Mouse (Mus musculus): ENCODE measurements around the gene Ormdl2. TPM values are rescaled to one million over a fixed set of nuclear protein-coding genes. Genes with fewer than 3 reads are reported as not detected.
"Not testable (repeated sequence)": the region's sequence is repeated elsewhere in the genome, so short reads cannot be mapped to it uniquely, and the experiment has no call there.

Gene Ormdl2
- polyA plus RNA-seq, 1 experiment from 2014 or later, result 63.7 TPM

GRCm38 (mm10) chr10:128823087-128823486, 1.6 kb upstream of the Ormdl2 start:
- 78% methylated on average over 4 of the region's 4 CpGs for WGBS
- peak overlapping the region; percentile 92 for H3K4me3 ChIP-seq

GRCm38 (mm10) chr10:128822135-128822534, 690 bp upstream of the Ormdl2 start:
- Histone ChIP-seq H3K9me3 (no peaks in the 10 kb centered on the region), H3K27ac (replicated peaks) (peak overlapping the region; percentile 90), H3K27me3 (replicated peaks; ENCODE audit: low read depth, poor library complexity, severe bottlenecking) (no peaks in the 10 kb centered on the region), H3K36me3 (replicated peaks) (peaks cover 62% of the 10 kb centered on the region), H3K4me1 (peaks cover 18% of the 10 kb centered on the region), H3K4me3 (peak overlapping the region; percentile 92)
- WGBS, result 6% methylated on average over 13 of the region's 13 CpGs
- DNase-seq (ENCODE audit: low spot score), result no peak

More at GRCm38 (mm10) chr10:128823087-128823486, 1.6 kb upstream of the Ormdl2 start:
- Histone ChIP-seq H3K4me1 (peaks cover 18% of the 10 kb centered on the region), H3K36me3 (replicated peaks) (peaks cover 62% of the 10 kb centered on the region)
- DNase-seq (ENCODE audit: low spot score); H3K27me3 ChIP-seq (replicated peaks; ENCODE audit: low read depth, poor library complexity, severe bottlenecking); H3K27ac ChIP-seq (replicated peaks); H3K9me3 ChIP-seq: not testable (repeated sequence)

DNA sequence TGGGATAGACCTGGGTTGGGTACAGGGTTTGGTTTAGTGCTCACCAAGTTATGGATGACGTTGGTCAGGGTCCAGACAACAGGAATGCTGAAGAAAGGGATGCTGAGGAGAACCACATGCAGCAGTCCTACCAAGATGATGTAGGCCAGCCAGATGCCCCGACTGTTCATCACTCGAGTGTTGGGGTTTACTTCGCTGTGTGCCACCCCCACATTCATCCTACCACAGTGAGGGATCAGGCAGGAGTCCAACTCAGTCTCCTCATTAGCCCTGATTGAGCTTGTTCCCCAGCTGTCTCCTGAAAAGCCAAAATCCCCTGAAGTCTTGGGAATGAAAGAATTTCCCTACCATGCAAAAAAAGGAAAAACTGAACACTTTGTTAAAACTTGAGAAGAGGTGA, 1.2 kb downstream of the Ormdl2 start:
- WGBS, result 88% methylated on average over 4 of the region's 4 CpGs
- Histone ChIP-seq H3K4me3 (0 out of 2 replicates have a peak overlapping the region, but pooled peaks have one; percentile 92), H3K4me1 (peaks cover 18% of the 10 kb centered on the region), H3K9me3 (no peaks in the 10 kb centered on the region), H3K27me3 (replicated peaks; ENCODE audit: low read depth, poor library complexity, severe bottlenecking) (no peaks in the 10 kb centered on the region), H3K27ac (replicated peaks) (no peak overlapping the region), H3K36me3 (replicated peaks) (peaks cover 62% of the 10 kb centered on the region)
- no peak for DNase-seq (ENCODE audit: low spot score)

DNA sequence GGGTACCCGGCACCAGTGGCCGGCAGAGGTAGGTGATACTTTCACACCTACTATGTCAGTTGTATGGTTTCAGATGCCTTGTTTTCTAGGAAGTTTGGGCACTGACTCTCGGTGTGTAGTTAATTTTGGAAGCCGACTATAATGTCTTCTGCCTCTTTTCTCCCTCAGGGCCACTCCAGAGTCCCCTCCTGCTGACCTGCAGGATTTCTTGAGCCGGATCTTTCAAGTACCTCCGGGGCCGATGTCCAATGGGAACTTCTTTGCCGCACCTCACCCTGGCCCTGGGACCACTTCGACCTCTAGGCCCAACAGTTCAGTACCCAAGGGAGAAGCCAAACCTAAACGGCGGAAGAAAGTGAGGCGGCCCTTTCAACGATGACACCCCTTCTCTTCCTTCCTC, 4.4 kb downstream of the Ormdl2 start, which contains the start of gene Sarnp:
Gene Sarnp, plus strand, starts transcription at position 301 of the 400 bp plus-strand sequence.
- Histone ChIP-seq H3K9me3 (no peaks in the 10 kb centered on the region), H3K36me3 (replicated peaks) (peaks cover 79% of the 10 kb centered on the region), H3K4me3 (no peak within 1 kb of the TSS), H3K27ac (replicated peaks) (no peak within 1 kb of the TSS), H3K4me1 (peaks cover 11% of the 10 kb centered on the region), H3K27me3 (replicated peaks; ENCODE audit: low read depth, poor library complexity, severe bottlenecking) (no peaks in the 10 kb centered on the region)
- WGBS, result 93% methylated on average over 13 of the region's 13 CpGs
- no peak for DNase-seq (ENCODE audit: low spot score)

DNA sequence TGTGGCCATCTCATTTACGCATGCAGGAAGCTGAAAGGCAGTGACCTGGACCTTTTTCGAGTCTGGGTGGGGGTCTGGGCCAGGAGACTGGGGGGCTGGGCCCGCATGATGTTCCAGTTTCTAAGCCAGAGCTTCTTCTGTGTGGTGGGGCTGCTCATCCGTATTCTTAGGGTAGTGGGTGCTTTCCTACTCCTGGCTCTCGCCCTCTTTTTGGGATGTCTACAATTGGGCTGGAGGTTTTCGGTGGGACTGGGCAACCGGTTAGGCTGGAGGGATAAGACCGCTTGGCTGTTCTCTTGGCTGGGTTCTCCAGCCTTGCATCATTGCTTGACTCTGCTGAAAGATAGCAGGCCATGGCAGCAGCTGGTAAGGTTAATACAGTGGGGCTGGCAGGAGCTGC, 14.4 kb downstream of the Ormdl2 start:
- Histone ChIP-seq H3K27ac (replicated peaks) (no peak overlapping the region), H3K4me3 (peak overlapping the region; percentile 72)
- no peak for DNase-seq (ENCODE audit: low spot score)

DNA sequence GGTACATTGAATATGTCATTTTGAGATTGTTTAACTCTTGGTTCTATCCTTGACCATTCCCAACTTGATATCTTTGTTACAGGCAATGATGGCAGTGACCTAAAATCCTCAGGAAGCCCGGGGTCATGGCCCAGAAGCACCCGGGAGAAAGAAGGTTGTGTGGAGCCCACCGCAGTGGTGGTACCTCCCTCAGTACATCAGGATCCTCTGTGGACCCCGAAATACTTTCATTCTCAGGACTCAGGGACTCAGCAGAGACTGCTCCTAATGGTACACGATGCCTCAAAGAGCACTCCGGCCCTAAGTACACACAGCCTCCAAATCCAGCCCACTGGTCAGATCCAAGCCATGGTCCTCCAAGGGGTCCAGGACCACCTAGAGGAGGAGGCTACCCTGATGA, 15.4 kb downstream of the Ormdl2 start:
- Histone ChIP-seq H3K27ac (replicated peaks) (peak overlapping the region; percentile 91), H3K27me3 (replicated peaks; ENCODE audit: low read depth, poor library complexity, severe bottlenecking) (no peaks in the 10 kb centered on the region), H3K4me3 (peak overlapping the region; percentile 72), H3K36me3 (replicated peaks) (peaks cover 54% of the 10 kb centered on the region), H3K9me3 (no peaks in the 10 kb centered on the region), H3K4me1 (peaks cover 59% of the 10 kb centered on the region)
- DNase-seq (ENCODE audit: low spot score), result no peak
- WGBS, result 69% methylated on average over 6 of the region's 6 CpGs

More for the DNA sequence above, 14.4 kb downstream of the Ormdl2 start:
- peaks cover 46% of the 10 kb centered on the region for H3K36me3 ChIP-seq (replicated peaks)
- H3K4me1 ChIP-seq, result peaks cover 59% of the 10 kb centered on the region
- WGBS, result 94% methylated on average over 8 of the region's 8 CpGs
- no peaks in the 10 kb centered on the region for H3K9me3 ChIP-seq
- no peaks in the 10 kb centered on the region for H3K27me3 ChIP-seq (replicated peaks; ENCODE audit: low read depth, poor library complexity, severe bottlenecking)

GRCm38 (mm10) chr10:128805092-128806000, 16.1 kb downstream of the Ormdl2 start:
- Histone ChIP-seq H3K27me3 (replicated peaks; ENCODE audit: low read depth, poor library complexity, severe bottlenecking) (no peaks in the 10 kb centered on the region), H3K27ac (replicated peaks) (peak overlapping the region; percentile 91), H3K4me3 (peak overlapping the region; percentile 72), H3K4me1 (peaks cover 59% of the 10 kb centered on the region), H3K36me3 (replicated peaks) (peaks cover 59% of the 10 kb centered on the region), H3K9me3 (no peaks in the 10 kb centered on the region)
- under 1% methylated on average over 70 of the region's 70 CpGs for WGBS
- peak; percentile 99 for DNase-seq (ENCODE audit: low spot score)

- Histone ChIP-seq H3K4me3 (peak within 1 kb of the TSS; percentile 72), H3K36me3 (replicated peaks) (peaks cover 59% of the 10 kb centered on the region), H3K4me1 (peaks cover 57% of the 10 kb centered on the region), H3K27ac (replicated peaks) (peak within 1 kb of the TSS; percentile 91), H3K9me3 (no peaks in the 10 kb centered on the region), H3K27me3 (replicated peaks; ENCODE audit: low read depth, poor library complexity, severe bottlenecking) (no peaks in the 10 kb centered on the region)
- peak; percentile 87 for DNase-seq (ENCODE audit: low spot score)
- WGBS, result under 1% methylated on average over 28 of the region's 28 CpGs
Measured at GRCm38 (mm10) chr10:128804271-128805091, 17.0 kb downstream of the Ormdl2 start, which contains the start of gene Tmem198b. Gene Tmem198b, minus strand, starts transcription at chr10:128804370.

DNA sequence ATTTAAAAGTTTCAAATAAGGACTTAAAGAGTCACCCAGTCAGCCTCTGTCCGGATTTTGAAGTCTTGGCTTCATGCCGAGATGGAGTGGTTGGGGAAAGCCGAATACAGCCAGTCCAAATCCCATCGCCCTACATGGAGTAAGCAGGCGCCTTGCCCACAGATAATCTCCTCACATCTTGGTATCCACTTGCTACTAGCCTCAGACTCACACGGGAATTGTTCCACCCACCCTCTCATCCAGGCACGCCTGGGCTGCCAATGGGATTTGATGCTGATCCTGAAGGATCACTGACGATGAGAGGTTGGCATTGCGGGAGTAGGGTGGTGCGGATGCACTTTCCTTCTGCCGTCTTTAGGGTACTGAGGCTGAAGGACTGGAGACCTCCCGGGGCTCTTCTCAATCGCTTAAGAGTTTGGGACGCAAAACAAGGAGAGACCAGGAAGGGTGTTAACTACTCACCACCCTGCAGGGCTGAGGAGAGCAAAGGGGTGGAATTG, 17.6 kb downstream of the Ormdl2 start, which contains the start of gene Dnajc14:
Gene Dnajc14, plus strand, starts transcription at position 292 of the 500 bp plus-strand sequence.
- WGBS, result 2% methylated on average over 14 of the region's 14 CpGs
- peak; percentile 63 for DNase-seq (ENCODE audit: low spot score)
- Histone ChIP-seq H3K36me3 (replicated peaks) (peaks cover 58% of the 10 kb centered on the region), H3K4me3 (peak within 1 kb of the TSS; percentile 72), H3K27ac (replicated peaks) (peak within 1 kb of the TSS; percentile 91), H3K27me3 (replicated peaks; ENCODE audit: low read depth, poor library complexity, severe bottlenecking) (no peaks in the 10 kb centered on the region), H3K4me1 (peaks cover 50% of the 10 kb centered on the region), H3K9me3 (no peaks in the 10 kb centered on the region)

- WGBS, result 12% methylated on average over 6 of the region's 6 CpGs
- Histone ChIP-seq H3K27me3 (replicated peaks; ENCODE audit: low read depth, poor library complexity, severe bottlenecking) (no peaks in the 10 kb centered on the region), H3K9me3 (no peaks in the 10 kb centered on the region), H3K36me3 (replicated peaks) (peaks cover 57% of the 10 kb centered on the region), H3K4me1 (peaks cover 46% of the 10 kb centered on the region), H3K4me3 (peak overlapping the region; percentile 72), H3K27ac (replicated peaks) (peak overlapping the region; percentile 91)
- DNase-seq (ENCODE audit: low spot score), result no peak
Measured at GRCm38 (mm10) chr10:128803361-128803760, 18.1 kb downstream of the Ormdl2 start.

- no peak for DNase-seq (ENCODE audit: low spot score)
- peaks cover 56% of the 10 kb centered on the region for H3K36me3 ChIP-seq (replicated peaks)
- H3K9me3 ChIP-seq, result no peaks in the 10 kb centered on the region
- peak overlapping the region; percentile 72 for H3K4me3 ChIP-seq
- H3K27ac ChIP-seq (replicated peaks), result peak overlapping the region; percentile 91
- H3K27me3 ChIP-seq (replicated peaks; ENCODE audit: low read depth, poor library complexity, severe bottlenecking), result no peaks in the 10 kb centered on the region
- WGBS, result 57% methylated on average over 4 of the region's 4 CpGs
- H3K4me1 ChIP-seq, result peaks cover 42% of the 10 kb centered on the region
Measured at GRCm38 (mm10) chr10:128802956-128803355, 18.5 kb downstream of the Ormdl2 start.

DNA sequence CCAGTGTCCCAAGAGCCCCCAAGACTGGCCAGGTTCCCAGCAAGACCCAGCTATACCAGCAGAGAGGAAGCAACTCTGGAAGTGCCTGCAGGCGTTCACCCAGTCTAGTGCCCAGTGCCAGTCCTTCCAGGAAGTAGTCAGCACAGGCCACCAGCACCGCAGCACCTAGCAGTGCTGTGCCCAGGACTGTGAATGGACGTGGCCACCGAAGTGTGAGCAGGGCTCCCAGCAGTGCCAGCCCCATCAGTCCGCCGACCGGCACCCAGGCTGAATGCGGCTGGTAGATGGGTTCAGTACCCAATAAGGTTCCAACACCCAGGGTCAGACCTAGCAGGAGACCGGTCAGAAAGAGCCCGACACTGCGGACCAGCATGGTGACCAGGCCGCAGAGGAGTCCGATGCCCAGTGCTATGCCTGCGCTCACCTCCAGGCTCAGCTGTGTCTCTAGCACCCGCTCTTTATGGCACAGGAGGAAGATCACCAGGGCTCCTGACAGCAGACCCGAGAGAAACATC, 19.4 kb downstream of the Ormdl2 start:
- H3K27me3 ChIP-seq (replicated peaks; ENCODE audit: low read depth, poor library complexity, severe bottlenecking), result no peaks in the 10 kb centered on the region
- WGBS, result 85% methylated on average over 16 of the region's 16 CpGs
- no peak for DNase-seq (ENCODE audit: low spot score)
- no peak overlapping the region for H3K27ac ChIP-seq (replicated peaks)
- no peak overlapping the region; the same call in 1 of the 2 replicates for H3K4me3 ChIP-seq
- H3K9me3 ChIP-seq, result no peaks in the 10 kb centered on the region
- H3K36me3 ChIP-seq (replicated peaks), result peaks cover 47% of the 10 kb centered on the region
- H3K4me1 ChIP-seq, result peaks cover 33% of the 10 kb centered on the region

All from embryonic facial prominence, embryonic 10.5 days (tissue).